Mouse (Mus musculus): ENCODE measurements around the gene Naa38.

DNA sequence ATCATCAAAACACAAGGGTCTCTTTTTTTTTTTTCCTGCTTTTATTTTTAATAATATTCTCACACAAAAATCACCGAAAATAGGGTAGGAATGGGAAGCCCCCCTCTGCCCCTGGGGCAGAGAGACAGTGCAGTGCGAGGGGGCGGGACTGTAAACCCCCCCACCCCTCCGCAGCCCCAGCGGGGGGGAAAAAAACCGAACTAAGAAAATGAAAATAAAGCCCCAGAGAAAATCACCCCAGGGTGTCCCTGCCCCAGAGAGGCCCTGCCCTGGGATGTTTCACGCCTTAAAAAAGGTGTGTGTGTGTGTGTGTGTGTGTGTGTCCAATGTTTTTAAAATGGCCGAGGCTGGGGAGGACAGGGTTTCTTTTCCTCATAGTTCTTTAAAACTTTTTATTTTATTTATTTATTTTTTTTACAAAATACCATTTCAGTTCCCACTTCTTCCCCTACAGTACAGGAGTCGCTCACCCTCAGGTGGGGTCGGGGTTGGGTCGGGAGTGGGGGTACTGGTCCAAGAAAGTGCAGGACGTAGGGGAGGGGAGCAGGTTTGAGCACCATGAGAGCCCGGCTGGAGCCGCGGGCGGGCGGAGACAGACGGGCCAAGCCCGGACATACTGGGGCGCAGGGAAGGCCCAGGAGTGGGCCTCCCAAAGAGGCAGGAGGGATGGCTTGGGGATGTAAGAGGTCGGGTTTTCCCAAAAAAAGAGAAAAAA lies 3.4 kb downstream of the Naa38 start:
- TF ChIP-seq CTCF (IDR thresholded peaks at IDR 0.05; ENCODE audit: low read depth, low read length) (no peak), POLR2A (IDR thresholded peaks at IDR 0.05; ENCODE audit: borderline replicate concordance, low read depth, low read length) (no peak)
